Mouse (Mus musculus) urinary bladder, adult 2 months (tissue): ENCODE data around the gene Scamp1. TPM values are rescaled to one million over a fixed set of nuclear protein-coding genes. Genes with fewer than 3 reads are reported as not detected.

Experiments
- polyA plus RNA-seq: library from polyadenylated mRNA; depleted of rRNA; stranded (reverse); fragments of >200 nt; gene quantifications from 2 replicates; pipeline ENCODE4 v1.2.3, GENCODE M21; 2012; rRNA removed

The Scamp1 gene
- polyA plus RNA-seq, 1 experiment = 39.0 TPM

Other genes starting within 250 kb of the Scamp1 start
- 16.6 and 18.3 TPM in 2 replicates for gene Lhfpl2, start 228.1 kb downstream of the Scamp1 start, polyA plus RNA-seq
- gene Ap3b1, start 73.1 kb upstream of the Scamp1 start, polyA plus RNA-seq = 48.0 and 63.8 TPM in 2 replicates